In genomic region chr13:17326863-17327262, GRCm38 (mm10) we compare ENCODE assay signal across 20 mouse cellular contexts.
"Had no signal": no experiment of that assay in that cellular context is flagged by ENCODE, and none has a peak within 500 bp of the region (broad histone marks: within the 10 kb centered on the region; RNA-seq: fewer than 3 reads in every experiment).

No protein-coding gene starts in this region.

- H3K27ac ChIP-seq: midbrain, embryonic 10.5 days; midbrain, embryonic 12.5 days; neural tube, embryonic 13.5 days; neural tube, embryonic 15.5 days; stomach, embryonic 15.5 days; stomach, postnatal 0 days had no signal

- H3K4me3 ChIP-seq: midbrain, embryonic 10.5 days; midbrain, embryonic 12.5 days; myocyte; neural tube, embryonic 13.5 days; neural tube, embryonic 15.5 days; stomach, embryonic 15.5 days had no signal

- DNase-seq: lung, adult 18-20 months; lung, embryonic 14.5 days; lung, postnatal 10 days; lung, postnatal 4 days; midbrain, embryonic 14.5 days; retina, postnatal 1 day; right cerebral cortex, adult 18-20 months; right cerebral cortex, postnatal 25 days; right cerebral cortex, postnatal 4 days; thymus, adult 18-20 months; thymus, postnatal 14 days; thymus, postnatal 36 days had no signal

- ATAC-seq: midbrain, embryonic 16.5 days had no signal

- H3K4me1 ChIP-seq: midbrain, embryonic 10.5 days; midbrain, embryonic 12.5 days; neural tube, embryonic 13.5 days; neural tube, embryonic 15.5 days; stomach, embryonic 15.5 days had no signal
